Mouse (Mus musculus): ENCODE results near the gene Slc12a3.

GRCm38 (mm10) chr8:94342691-94343090 is 13.7 kb downstream of the Slc12a3 start:
- no peak for TF ChIP-seq CTCF (IDR thresholded peaks at IDR 0.05; ENCODE audit: low read depth)
- TF ChIP-seq EP300 (optimal IDR thresholded peaks at IDR 0.05), result no peak

Measured in stomach, postnatal 0 days (tissue).